Mouse (Mus musculus): ENCODE results near the gene Sgcb.

GRCm38 (mm10) chr5:73602865-73603264, 44.7 kb downstream of the Sgcb start:
- no peak for TF ChIP-seq CTCF (IDR thresholded peaks at IDR 0.05; ENCODE audit: borderline replicate concordance, insufficient read depth, low read depth, low read length)
- TF ChIP-seq POLR2A (IDR thresholded peaks at IDR 0.05; ENCODE audit: borderline replicate concordance, insufficient read depth, low read length) = no peak
